Mouse (Mus musculus) left cerebral cortex, postnatal 36 days (tissue): ENCODE measurements at regions not wholly inside any gene's neighbourhood (a gene's known extent, or its start where the extent isn't known, plus 50 kb on each side); places are given as distances from the start of the nearest gene placed in this dataset.

ENCODE experiments used
- DNase-seq, 2 experiments: peaks; one replicate each; pipeline ENCODE4 v3.0.0; 2021 to 2022; ENCODE audit warnings: low spot score in 2 of 2, mixed read lengths in 1 of 2
- intact Hi-C: fragments of 180-260 bp; cut with DNase I; formaldehyde crosslinking; loops from one replicate; pipeline ENCODE4 v1.15.1; 2025

DNA sequence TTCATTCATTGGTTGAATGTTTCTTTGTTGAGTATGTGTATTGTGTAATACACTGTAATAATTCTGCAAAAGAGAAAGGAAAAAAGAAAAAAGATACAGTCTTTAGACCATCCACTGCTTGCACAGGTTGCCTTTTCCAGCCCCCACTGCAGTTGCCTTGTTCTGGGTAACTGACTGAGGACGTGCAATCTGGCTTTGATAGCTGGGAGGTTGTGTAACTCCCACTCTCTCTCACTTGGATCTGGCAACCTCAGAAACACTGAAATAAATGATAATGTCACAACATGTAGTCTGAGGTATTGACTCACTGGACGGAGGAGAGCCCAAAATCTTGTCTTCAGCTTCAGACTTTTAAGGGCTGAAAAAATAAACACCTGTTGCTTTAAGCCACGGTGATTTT lies 255.3 kb upstream of the Igfbp7 start:
- intact Hi-C loops = loop anchor here (5.0 kb wide), 1 partner anchor 191 kb away; no protein-coding TSS in a partner anchor
- peak; percentile 11 for DNase-seq

DNA sequence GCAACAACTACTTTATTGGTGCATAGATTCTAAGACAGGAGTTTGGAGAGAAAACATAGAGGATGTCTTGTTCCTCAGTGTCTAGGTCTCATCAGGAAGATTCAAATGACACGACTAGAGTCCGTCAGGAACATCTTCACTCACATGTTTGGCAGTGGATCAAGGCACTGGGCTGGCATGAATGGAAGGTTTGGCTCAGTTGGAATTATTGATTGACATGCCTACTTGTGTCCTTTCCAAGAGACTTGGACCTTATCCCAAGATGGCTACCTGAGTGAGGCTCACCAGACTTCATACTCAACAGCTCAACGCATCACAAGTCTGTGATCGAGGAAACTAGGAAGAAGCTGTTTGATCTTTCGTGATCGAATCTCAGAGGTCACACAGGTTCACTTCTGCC lies 251.2 kb upstream of the Igfbp7 start:
- DNase-seq = no peak
- intact Hi-C loops = no loop called here

DNA sequence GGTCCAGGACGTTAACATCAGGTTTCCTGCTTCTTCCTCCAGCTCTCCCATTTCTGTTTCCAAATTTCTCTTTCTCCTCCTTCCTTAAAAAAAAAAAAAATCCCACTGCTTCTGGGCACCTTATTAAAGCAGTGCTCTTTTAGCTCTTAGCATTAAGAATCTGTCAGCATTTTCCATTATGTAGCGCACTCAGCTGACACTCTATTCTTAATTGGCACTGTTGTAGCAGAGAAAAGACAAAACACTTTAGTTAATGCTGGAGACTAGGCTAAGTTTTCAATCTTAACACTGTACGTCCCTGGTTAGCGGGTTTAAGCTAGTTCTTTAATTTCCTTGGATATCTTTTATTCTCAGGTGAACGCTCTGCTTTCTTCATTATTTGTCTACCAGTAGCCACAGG lies 236.8 kb upstream of the Igfbp7 start:
- intact Hi-C loops = no loop called here
- no peak for DNase-seq

DNA sequence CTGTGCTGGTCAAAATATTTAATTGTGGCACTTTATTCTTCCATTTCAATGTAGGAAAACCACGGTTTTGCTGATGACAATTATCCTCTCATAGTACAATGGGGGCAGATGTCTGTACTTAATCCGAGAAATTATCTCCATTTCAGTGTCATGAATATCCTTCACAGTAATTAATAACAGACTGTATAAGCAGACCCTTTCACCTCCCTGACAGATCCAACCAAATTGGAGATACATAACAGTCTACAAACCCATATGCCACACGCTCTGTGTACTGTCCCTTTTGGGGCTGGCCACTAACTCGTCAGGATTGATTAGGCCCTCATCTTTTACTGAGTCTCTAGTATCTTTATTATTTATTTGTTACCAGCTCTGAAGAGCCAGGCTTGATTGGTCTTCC lies 212.6 kb upstream of the Igfbp7 start:
- intact Hi-C loops = no loop called here
- DNase-seq = no peak

DNA sequence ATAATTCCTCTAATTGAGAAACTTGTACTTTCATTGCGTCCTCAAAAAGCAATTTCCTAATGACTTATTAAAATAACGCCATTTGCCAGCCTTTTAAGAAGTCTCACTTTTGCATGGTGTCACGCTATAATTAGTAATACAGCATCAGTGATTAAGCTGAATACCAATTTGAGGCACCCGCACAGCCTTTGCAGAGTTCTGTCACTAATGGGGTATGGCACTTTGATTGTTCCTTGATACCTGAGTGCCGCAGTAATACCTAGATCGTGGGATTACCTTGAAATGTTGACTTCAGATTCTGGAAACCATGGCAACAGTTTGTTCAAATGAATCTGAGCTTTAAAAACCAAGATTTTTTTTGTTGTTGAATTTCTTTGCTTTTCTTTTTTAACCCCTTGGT lies 202.7 kb upstream of the Igfbp7 start:
- DNase-seq = no peak
- intact Hi-C loops = no loop called here

DNA sequence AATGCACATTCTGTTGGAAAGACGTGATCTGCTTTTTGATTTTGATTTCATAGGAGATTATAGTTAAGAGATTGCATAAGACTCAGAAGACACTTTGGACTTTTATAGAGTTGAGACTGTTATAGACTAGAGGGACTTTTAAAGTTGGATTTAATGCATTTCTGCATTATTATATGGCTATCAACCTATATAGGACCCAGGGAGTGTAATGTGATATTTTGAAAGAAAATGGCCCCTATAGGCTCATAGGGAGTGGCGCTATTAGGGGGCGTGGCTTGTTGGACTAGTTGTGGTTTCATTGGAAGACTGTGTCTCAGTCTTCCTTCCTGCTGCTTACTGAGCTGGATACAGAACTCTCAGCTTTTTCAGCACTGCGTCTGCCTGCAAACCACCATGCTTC lies 186.9 kb upstream of the Igfbp7 start:
- DNase-seq = no peak
- intact Hi-C loops = no loop called here

DNA sequence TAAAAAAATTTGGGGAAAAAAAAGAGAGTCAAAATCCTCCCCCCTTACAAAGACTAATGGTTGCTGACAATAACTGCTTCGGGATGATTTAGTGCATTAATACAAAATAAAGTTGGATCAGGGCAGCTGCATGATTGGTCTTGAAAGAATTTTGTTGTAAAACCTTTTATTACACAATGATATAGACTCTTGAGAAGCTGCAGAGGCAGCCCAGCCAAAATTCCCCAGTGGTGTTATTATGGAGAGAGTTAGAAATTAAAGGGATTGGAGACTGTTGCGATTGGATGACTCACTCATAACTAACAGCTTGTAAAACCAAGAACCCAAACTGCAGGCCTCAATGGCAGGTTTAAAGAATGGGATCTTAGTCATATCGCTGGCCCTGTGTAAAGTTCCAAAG lies 181.4 kb upstream of the Igfbp7 start:
- intact Hi-C loops = no loop called here
- DNase-seq = no peak

DNA sequence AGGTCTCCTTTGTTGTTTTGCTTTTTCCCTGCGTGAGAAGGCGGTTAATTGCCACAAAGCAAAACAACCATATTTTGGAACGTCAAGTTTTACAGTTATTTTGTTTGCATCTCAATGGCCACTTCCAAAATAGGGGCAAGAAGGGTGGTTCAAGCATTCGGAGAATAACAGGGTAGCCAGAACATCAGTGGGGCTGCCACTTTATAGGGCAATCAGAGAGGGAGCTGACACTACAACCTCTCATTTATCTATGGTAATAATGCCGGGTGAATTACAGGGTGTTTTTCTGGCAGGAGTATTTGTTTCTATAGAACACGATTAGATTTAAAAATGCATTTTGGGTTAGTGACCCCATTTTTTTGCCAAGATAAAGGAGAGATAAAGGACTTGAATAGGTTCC lies 173.9 kb upstream of the Igfbp7 start:
- intact Hi-C loops = no loop called here
- DNase-seq = no peak

DNA sequence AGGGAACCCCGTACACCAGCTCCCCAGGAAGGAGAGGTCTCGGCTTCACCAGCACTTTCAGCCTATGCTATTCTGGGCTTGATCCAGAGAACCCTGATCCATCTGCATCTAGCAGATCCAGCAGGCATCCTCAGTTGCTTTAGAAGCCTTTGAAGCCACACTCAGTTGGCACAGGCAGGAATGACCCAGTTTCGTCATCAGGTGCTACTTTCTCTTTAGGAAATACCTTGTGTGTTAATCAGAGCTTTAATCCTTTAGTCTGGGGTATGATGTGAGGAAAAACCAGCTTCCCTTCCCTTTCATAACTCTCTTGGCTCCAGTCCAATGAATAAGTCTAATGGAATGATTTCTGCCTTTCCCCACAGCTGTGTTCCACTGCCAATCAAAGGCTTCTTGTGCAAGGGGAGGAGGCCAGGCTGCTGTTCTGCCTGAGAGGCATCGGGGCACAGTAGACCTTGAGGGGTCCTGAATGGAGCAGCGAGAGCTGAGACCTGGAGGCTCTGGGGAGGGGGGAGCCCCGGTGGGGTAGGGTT lies 173.3 kb upstream of the Igfbp7 start:
- no peak for DNase-seq
- intact Hi-C loops = no loop called here

DNA sequence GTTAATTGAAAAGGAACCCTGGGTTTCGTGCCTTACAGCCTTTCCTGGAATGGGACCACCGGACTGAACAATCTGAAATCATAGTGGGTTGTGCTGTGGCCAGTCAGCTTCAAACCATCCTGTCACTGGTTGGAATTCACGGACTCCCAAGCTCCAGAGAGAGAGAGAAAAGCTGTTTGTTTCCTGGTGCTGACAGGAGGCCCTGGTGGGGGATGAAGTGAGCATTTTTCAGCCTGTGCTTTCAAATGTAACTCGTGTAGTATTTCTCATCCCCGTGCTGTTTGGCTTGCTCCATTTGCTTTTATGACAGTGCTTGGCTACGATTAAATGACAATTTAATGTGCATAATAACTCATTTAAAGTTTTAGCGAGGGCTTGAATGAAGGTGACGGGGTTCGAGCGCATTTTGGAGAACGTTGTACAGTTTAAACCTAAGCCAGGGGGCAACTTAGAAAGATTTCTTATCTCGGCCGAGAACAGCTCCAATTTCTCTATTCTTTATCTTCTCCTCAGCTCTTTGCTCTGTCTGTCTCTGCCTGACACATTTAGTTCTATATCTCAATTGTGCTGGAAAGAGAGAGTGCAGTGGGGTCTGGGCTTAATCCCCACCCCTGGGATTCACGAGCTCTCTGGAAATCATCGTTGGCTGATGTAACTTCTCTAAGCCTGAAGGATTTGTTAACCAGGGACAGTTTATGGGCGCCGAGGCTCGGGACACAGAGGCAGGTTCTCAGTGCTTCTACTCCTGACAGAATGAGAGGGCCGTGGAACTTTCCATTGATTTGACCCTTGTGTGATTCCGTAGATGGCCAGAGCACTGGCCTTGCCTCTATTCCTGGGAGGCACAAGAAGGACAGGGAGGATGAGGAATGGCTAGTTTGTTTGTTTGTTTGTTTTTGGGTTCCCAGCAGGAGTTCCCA lies 172.2 kb upstream of the Igfbp7 start:
- DNase-seq = no peak
- intact Hi-C loops = no loop called here

DNA sequence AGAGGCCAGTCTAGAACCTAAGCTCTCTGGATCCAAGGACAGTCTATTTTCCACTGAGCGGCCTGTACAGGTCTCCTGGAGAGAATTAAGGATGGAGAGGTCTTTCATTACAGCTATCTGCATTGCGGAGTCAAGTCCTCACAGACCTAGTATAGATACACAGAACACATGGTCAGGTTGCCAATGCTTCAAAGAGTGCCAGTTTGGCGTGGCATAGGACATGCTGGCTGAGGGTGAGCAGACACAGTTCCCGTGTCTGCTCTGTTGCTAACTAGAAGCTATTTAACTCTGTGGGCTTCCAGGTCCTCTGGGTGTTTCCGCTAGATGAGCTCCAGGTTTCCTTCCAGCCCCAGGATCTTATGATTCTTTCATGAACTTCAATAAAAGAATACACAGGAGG lies 169.0 kb upstream of the Igfbp7 start:
- no peak for DNase-seq
- intact Hi-C loops = no loop called here

DNA sequence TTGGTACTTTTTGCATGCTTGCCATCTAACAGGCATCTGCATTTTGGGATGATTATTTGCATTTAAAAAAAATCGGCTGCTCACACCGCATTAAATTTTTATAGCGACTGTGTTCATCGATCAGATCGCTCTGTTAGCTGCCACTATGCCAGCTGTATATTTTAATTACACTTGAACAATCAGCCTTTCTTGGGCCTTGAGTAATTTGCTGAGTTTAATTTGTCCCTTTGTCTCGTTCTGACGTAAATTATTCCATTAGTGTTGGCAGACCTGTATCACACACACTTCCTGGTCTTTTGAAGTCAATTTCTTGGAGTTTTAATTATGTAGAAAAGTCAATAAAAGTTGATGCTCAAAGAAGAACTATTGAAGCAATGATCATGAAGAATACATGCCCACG lies 167.9 kb upstream of the Igfbp7 start:
- DNase-seq = no peak
- intact Hi-C loops = no loop called here

DNA sequence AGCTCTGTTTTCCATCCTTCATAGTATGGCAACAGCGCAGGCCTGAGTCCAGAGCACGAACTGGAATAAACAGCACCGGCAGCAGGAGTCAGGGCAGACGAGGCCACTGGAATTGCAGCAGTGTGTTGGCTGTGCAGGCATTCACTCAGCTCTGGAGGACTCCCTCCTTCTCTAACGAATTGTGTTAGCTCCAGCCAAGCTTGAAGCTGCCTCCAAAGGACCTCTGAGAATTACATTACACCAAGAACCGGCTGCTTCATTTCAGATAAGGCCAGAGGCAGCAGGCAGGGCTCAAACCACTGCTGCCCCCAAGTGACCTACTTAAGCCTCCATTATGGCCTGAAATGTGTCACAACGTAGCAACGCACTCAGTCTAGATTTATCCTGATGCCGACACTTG lies 162.5 kb upstream of the Igfbp7 start:
- DNase-seq = no peak
- intact Hi-C loops = no loop called here

DNA sequence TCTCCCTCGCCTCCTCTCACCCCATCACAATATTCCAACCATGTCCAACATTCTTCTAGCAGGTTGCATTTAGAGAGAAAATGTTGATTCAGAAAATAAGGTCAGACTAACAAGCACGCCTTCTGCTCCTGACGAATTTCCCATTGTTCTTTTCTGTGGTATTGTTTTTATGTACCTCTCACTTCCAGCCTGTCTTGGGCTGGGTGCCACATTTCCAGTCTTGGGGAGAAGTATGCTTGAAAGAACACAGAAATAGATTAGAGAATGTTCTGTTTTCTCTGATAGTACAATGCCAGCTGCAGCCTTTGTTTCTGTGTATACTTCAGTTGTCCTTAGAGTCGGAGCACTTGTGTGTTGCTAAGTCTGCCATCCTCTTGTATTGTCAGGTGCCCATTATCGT lies 160.3 kb upstream of the Igfbp7 start:
- no peak for DNase-seq
- intact Hi-C loops = no loop called here

DNA sequence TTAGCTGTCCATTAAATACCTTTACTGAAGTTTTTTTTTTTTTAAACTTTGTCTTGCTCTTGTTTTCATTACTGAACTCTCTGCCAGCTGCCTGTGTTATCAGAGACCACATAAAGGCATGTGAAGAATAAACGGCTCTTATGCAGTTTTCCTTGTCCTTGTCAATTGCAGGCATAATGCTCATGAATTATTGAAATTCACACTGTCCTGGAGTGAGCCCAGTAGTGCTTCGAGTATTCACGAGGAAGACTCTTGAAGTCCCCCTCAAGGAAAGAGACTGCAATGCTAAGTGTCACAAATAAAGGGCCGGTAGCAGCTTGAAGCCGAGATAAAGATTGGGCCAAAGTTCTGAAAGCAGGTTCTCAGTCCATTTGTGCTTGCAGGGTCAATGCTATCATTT lies 144.7 kb upstream of the Igfbp7 start:
- intact Hi-C loops = no loop called here
- DNase-seq = no peak

DNA sequence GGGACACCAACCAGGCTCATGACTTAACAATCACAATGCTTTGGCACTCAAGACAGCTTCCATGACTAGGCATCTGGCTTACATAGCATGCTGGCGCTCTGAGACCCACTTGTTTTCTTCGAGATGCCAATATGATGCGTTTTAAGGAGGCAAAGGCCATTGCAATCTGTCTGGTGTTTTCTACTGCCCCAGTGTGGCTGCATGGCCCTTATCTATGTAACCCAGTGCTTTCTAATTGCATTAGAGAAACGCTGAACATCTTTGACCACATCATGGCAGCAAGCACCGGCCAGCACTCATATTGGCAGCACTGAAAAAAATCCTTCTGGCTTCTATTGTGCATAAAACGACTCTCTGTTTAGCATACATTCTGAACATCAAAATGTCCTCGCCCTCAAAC lies 144.2 kb upstream of the Igfbp7 start:
- no peak for DNase-seq
- intact Hi-C loops = no loop called here

DNA sequence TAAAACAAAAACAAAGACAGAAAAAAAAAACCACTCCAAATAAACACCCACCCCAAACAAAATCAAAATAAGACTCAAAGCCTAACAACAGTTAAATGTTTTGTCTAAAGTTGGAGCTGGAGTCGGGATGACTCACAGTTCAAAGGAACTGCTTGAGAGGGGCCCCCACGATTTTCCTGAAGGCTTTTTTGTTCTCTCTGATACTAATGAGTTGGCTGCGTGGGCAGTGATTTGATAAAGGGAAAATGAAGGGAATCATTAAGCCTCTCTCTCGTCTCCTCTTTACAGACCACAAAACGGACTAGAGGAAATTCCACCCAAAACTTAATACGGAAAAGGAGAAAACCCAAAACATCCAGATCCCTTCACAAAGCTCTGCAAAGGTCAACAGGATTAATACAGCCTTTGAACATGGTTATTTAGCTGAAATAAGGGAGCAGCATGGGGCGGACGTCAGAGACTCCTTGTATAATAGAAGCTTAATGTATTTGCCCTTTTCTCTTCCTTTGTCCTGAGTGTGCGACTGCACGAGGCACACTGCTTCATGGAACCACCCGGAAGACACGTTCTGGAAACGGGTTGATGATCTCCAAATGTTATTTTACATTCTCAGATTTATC lies 138.3 kb upstream of the Igfbp7 start:
- intact Hi-C loops = no loop called here
- DNase-seq = no peak

DNA sequence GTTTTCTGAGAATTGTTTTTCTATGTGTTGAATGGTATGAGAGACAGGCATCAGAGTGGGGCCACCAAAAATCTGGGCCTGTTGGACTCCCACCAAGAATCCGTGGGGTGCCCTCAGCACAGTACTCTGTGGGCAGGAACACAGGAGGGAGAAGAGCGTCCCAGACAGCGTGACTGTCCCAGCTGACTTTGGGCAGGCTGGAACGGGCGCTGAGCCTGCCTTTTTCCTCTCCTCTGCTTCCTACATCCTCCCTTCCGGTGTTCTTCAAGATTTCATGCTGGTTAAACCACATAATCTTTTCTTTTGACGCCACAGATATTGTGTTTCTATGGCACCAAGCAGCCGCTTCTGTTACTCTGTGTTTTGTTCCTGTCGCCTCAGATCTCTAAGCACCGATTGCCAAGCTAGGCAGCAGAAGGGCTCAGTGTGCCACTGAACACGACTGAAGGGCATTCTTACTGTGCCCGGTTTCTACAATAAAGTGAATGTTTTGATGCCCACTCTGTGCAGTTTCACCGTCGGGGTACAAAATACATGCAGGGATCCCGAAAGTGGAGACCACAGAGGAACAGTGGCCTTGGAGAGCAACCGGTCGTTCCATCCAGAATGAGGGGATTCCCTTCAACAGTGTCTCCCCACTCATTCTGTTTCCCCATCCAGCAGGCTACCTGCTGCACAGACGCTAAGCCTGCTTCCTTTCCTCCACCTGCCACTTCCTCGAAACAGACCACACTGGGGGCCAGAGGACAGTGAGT lies 124.6 kb upstream of the Igfbp7 start:
- DNase-seq = no peak
- intact Hi-C loops = no loop called here

DNA sequence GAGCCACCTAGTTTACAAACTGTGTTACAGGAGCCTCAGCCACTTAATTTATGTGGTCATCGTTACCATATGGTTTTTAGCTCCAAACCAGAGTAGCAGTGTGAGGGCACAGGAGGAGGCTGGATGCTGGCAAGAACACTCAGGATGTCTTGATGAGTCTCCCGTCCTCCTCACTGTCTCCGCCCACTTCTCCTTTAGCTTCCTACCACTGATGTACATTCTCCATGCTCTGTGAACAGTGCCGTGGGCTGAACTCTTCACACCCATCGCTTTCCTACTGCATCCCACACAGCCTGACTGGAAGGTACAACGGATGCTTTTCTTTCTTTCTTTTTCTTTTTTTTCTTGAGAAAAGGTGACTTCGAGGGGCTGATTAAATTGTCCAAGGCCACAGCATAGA lies 122.5 kb upstream of the Igfbp7 start:
- DNase-seq = peak; percentile 11 to 13
- intact Hi-C loops = no loop called here

DNA sequence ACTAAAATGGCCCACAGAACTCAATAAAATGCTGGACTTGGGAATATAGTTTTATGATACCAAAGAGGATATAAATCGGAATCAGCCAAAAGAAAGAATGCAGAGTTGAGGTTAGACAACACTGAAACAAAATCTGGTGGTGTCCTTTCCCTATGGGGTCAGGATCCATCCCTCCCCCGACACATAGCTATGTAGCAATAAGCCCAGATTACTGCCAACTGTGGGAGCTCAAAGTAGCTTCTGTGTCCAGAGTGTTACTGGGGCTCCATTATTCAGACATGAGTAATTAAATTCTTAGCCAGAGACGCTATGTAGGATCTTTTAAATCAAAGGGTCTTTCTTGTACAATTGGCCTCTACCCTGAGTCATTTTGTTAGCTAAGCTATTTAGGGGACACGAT lies 109.4 kb upstream of the Igfbp7 start:
- no peak for DNase-seq
- intact Hi-C loops = no loop called here

DNA sequence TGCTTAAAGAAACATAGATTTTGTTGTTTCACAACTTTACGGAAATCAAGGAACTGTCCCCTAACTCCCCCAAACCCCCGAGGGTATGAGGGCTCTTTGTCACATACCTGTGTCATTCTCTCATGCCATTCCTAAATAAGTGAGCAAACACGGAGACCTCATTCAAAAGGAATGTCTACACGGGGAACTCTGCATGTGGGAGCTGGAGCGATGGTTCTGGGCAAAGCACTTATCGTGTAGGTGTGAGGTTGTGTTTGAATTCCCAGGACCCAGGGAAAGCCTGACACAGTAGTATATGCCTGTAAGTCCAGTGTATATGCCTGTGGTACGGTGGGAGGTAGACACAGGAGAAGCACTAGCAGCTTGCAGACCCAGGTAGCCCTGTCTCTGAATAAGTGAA lies 107.6 kb upstream of the Igfbp7 start:
- intact Hi-C loops = no loop called here
- DNase-seq = no peak
